Mouse (Mus musculus): ENCODE measurements around the gene Serpina16.
"Not testable (repeated sequence)": the region's sequence is repeated elsewhere in the genome, so short reads cannot be mapped to it uniquely, and the experiment has no call there.

Gene Serpina16

DNA sequence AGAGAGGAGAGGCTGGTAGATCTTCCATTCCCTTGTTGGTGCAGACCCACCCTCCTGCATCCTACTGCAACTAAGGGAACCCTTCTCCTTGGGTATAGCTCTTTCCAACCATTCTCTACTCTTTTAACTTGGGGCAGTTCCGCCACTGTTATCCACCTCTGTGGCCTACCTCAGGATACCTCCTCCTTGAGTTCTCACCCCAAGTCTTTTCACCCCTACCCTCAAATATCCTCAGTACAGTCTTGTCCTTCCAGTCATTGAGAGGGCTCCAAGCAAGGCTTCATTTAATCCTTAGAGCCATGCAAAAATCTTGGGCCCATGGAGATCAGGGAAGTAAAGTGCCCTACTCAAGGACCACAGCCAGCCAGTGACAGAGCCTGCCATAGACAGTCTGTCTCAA lies at the start of gene Serpina16:
TSS of gene Serpina16 (minus strand) at position 101 of the 400 bp plus-strand sequence.
- no peak for DNase-seq

DNA sequence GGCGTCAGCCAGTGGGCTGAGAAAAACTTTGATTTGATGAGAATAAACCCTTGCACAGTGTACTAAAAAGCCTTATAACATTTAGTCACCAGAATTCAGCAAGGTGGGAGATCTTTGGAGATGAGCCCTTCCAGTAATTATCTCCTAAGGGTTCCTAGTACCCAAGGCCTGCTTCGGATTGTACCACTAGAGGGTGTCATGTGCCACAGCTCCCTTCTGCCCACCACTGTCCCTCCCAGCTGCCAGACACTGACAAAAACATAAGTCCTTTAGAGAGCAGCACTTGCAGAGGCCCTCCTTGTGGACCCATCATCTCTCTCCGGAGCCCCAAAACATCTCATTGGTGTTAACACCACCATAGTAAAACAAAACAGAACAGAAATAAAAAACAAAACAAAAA lies 35.6 kb upstream of the Serpina16 start:
- DNase-seq, result peak; percentile 11 to 19

DNA sequence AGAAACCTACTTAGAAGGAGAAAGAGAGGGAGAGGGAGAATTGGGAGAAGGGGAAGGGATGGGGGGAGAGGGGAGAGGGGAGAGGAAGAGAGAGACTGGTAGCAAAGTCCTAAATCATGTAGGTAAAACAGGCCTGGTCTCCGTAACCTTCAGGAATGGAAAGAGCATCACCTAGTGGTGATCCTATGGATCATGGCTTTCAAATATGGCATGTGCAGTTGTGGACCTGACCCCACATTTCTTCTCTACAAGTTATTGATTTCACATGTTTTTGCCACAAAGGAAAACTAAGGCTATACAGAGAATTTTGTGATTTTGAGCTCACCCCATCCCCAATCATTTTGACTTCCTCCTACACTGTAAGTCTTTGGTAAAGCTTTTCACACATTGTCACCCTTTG lies 34.5 kb upstream of the Serpina16 start:
- DNase-seq, result peak in 1 of 2 experiments; percentile 11

DNA sequence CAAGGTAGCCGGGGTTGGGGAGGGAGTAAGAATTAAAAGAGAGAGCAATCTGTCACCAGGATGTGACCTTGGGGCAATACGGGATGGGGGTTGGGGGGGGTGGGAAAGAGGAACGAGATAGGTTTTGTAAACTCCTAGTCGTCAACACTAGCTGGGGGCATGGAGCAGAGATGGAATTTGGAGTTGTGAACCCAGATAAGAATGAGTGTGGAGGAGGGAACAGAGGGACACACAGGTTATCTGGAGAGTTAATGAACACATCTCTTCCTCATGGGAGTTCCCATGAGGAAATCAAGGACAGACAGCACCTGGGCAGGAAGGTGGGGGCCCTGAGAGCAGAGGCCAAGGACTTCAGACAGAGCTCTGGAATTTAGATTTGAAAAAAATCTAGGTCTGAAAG lies 30.2 kb upstream of the Serpina16 start:
- DNase-seq, result no peak

DNA sequence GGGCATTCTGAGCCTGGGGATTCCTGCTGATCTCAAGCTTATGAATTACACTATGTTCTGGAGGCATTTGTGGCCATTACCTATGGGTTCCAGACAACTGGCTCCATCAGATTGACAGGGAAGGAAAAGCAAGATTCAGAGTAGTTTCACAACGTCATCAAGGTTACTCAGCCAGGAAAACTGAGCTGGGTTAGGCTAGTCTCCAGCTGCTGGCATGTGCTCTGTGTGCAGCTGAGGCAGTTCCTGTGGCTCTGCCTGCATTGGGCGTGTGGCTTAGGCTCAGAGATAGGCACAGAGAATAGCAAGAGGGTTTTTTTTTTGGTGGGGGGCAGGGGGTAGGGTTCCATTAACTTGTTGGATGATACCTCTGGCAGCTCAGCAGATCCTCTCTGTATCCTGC lies 29.6 kb upstream of the Serpina16 start:
- peak in 1 of 2 experiments; percentile 7 for DNase-seq

DNA sequence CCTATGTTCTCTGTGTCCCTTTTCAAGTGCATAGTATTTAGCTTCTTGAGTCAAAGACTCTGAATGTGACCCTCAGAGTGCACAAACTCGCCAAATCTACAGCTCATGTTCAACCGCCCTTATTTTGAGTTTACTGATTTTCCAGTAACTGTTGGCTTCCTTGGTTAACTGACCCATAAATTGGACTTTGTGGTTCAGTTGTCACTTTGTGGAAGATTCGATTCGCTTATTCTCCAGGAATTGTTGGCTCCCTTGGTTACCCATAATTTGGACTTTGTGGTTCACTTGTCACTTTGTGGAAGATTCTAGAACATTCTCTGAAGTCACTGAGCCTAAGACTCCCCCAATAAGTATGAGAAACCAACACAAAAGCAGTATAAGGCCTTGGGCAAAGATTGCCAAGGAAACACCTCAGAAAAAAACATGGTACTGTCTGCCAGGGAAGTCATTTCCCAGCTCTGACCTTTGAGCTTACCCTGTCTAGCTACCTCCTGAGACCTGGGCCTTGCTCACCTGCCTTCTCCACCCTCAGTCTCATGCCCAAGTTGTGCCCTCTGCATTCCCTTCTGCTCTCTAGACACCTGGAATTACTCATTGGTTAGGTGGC lies 24.3 kb upstream of the Serpina16 start:
- DNase-seq, result no peak

DNA sequence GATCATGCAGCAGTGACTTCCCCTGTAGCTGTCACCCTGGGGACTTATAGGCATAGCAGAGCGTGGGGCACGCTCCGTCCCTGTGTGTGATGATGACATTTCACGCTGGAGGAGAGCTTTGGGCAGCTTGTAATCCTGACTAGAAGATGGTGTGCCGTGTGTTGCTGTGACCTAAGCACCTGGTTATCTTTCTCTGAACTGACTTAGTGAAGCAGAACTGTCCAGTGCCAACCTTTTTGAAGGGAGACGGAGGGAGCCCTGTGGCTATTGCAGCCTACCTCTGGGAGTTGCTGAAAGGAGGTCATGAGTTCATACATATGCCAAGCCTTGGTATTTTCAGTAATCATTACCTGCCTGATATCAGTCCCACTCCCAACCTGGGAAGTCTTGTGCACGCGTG lies 19.5 kb upstream of the Serpina16 start, which contains the start of gene Serpina1f:
TSS of gene Serpina1f (minus strand) at position 101 of the 400 bp plus-strand sequence.
- DNase-seq, result no peak

DNA sequence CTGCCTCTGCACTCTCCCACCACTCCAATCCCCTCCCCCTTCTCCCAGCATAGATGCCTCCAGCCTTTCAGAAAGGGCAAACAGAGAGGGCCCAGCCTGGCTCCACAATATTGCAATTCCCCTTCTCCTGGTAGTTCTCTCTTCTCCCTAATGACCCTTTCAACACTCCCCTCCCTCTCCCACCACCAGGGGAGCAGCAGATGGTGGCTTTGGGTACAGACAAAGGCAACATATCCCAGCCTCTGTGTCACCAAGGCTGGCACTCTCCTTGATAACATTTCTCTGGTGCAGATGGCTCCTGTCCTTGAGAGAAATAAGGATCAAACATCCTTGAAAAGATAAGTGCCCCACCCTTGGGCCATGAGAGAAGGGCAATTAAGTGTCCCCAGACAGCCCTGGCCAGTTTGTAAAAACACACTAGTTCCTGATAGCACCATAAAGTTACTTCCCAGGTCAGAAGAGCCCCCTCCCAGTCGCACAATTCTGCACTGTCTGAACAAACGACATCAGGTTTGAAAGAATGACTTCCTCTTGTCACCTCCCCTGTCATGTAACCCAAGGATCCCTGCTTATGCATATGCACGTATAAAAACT lies 12.4 kb upstream of the Serpina16 start:
- DNase-seq, result peak; percentile 19 to 31

DNA sequence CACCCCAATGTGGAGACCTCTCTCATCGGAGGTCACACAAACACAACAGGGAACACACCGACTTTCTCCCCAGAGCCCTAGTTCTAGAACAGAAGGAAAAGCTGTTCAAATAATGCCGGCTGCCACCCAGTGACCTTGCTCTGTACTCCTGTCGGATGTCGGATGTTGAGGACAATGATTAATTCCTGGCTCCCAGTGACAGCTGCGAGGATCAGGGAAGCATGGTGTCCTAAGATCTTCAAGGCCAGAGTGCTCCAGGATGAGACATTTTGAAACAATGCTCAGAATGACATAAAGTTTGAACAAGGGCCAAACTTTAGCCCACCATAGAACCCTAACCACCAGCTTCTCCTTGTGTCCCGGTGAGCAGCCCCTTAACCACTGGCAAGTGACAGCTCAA lies 11.1 kb upstream of the Serpina16 start:
- DNase-seq, result no peak

DNA sequence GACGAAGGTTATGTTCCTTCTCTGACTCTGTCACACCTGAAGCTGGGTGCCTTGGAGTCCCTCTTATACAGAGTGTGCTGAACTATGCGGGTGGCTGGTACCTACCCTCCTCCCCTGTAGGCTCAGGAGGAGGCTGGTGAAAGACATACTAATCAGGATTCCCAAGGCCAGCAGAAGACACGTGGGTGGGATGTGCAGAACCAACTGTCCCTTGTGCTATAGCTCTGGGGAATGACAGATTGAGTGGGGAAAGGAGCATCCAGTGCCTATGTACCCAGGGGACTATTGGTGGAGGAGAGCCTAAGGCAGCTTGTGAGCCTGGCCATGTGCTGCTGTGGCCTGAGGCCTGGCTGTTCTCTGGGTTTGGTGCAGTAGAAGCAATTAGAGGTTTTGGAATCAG lies 10.1 kb upstream of the Serpina16 start:
- DNase-seq, result no peak

DNA sequence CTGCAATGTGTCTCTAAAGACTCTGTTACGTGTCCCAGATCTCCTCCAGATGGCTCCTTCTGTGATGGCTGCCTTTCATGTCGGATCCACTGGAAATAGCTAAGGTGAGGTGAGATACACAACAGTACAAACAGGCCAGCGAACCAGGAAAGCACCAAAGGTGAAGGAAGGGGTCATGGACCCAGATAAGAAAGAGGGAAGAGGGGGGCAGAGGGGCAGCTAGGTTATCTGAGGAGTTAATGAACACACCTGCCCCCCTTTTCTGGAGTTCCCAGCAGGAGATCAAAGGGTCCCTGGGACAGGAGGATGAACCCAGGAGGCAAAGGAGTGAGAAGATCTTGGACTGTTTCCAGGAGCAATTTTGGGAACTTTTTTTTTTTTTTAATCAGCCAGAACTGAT lies 9.4 kb upstream of the Serpina16 start:
- no peak for DNase-seq

DNA sequence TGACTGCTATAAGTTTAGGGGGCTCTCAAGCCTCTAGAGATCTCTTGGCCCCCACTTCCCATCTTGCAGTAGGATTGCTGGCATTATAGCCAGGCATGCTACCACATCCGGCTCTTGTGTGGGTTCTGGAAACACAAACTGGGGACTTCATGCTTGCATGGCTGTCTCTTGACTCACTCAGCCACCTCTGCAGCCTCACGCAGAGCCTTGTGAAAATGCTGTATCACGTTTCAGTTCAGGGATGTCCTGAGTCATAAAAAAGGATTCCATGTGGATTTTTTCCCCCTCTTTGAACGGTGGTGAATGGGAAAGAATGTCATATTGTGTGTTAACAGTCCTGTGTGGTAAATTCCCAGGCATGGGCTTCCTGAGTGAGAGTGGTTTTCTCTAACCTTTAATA lies 7.8 kb upstream of the Serpina16 start:
- no peak for DNase-seq

DNA sequence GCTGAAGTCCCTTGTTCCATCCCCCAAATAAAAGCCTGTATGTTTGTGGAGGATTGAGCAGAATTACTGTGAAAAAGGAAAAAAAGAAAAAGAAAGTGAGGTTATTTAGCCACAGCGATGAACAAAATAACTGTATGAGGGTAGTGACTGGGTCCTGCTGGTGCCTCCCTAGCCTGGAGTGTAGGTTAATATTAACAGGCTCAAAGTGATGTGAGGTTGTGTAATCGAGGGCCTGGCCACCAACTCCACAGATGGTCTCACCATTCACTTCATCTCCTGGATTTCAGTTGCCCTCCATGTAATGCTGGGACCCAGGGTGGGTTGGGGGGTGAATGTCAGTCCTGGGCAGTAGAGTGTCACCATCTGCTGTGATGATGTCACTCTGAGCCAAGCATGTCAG lies 5.8 kb upstream of the Serpina16 start:
- DNase-seq, result peak in 1 of 2 experiments; percentile 5

DNA sequence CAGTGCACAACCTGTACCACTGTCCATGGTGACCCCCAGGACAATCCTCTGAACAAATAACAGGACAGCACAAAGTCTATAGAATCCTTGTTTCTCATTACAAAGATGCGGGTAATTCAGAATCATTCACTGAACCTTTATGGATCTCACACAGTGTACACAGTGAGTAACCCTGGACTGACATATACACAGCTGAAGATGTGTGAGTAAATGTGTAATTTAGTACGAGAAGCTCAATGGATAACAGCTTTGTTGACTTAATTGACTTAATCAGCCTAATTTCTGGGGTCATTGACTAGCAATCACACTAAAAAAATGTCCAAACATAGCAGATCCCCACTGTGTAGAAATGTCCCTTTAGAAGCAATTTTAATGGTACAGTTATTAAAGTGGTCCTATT lies 5.2 kb upstream of the Serpina16 start:
- DNase-seq, result no peak

DNA sequence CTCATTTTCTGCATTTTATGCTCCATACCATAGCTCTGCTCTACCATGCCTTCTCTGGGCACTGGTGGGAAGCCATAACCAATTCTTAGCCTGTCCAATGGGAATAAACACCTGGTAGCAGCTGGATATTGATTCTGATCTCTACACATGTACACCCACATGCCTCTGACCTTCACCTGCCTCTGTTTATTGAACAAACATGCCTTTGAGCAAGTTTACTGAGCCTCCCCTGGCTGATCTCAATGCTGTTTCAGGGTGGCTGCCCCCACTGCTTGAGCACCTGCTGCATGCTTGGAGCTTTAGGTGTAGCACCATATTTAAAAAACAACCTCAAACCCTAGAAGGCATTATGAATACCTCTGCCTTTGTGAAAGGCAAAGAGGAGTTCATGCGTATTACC lies 3.9 kb upstream of the Serpina16 start:
- not testable (repeated sequence) for DNase-seq

DNA sequence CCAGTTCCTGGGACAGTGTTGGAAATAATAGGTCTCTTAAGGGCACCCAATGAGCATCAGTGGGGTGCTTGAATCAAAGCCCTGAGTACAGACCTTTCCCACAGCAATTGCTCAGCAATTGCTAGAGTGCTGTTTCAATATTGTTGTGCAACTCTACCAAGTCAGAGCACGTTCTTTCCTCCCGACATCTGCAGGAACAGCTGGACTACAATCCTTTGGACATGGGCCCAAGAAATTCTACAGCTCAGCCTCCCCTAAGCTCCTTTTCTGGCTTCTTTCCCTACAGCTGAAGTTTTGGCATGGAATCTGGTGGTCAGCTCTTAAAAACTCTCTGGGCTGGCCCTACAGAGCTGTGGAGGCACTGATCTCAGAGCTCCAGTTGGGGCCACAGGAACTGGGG lies 2.8 kb downstream of the Serpina16 start:
- peak in 1 of 2 experiments; percentile 14 for DNase-seq

DNA sequence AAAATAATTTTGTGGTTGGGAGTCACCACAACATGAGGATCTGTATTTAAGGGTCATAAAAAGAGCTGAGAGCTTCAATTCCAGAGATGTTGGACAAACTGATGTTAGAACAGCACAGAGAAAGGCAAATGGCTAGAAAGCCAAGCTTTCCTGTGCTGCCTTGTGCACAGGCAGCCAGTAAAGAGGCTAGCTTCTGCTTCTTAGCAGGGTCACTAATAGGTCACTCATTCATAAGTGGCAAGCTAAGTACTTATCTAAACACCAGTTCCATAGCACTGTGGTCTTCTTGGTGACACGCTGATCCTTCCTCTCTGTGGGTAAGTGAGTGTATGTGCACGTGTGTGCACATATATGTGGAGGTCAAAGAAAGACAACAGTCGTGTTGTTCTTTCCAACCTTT lies 4.5 kb downstream of the Serpina16 start:
- DNase-seq, result no peak

DNA sequence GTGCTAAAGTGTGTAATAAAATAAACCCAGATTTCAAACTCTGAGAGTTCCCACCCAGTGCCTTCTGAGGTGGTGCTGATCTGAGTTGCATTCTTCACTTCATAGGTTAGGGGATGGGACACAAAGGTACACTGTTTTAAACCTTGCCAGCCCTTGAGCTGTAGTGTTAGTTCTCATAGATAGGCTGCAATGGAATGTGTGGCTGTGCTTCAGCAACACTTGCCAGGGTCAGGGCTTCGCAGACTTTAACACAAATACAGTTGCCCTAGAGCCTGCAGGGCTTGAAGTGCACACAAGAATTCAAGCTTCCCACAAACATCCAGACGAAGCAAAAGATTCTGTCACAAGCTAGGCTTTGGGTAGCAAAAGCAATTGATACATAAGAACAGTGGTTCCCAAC lies 5.0 kb downstream of the Serpina16 start:
- DNase-seq, result no peak

DNA sequence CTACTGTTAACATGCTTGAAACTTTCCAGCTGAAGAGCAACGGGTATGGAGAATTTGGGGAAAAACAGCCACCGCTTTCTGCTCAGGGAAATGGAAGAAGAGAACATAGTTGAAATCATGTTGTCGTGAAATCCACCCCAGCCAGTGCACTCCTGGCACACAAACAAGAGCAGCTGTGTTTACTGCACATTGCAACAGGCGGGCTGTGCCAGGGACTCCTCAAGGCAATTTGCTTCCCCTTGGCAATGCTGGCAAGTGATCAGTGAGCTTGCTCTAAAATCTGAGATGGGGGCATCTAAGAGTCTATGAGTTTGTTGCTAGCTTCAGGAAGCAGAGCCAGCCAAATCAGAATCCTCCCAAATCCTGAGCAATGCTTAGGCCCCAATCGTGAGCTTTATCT lies 5.6 kb downstream of the Serpina16 start:
- peak; percentile 60 to 71 for DNase-seq

DNA sequence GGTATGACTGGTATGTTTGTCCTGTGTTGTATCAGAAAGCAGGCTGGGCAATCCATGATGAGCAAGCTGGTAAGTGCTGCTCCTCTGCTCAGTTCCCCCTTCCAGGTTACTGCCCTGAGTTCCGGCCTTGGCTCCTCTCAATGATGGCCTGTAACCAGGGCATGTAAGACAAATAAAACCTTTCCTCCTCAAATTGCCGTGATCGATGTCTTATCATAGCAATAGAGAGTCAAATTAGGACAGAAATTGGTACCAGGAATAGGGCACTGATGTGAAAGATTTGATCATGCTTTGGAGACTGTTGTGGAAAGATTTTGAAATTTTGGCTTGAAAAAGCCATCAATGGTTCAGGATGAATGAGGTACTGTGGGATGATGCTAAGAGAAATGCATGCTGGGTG lies 10.7 kb downstream of the Serpina16 start:
- DNase-seq, result no peak

DNA sequence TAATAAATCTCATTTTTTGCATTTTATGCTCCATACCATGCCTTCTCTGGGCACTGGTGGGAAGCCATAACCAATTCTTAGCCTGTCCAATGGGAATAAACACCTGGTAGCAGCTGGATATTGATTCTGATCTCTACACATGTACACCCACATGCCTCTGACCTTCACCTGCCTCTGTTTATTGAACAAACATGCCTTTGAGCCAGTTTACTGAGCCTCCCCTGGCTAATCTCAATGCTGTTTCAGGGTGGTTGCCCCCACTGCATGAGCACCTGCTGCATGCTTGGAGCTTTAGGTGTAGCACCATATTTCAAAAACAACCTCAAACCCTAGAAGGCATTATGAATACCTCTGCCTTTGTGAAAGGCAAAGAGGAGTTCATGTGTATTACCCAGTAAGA lies 13.9 kb downstream of the Serpina16 start:
- DNase-seq, result not testable (repeated sequence)

DNA sequence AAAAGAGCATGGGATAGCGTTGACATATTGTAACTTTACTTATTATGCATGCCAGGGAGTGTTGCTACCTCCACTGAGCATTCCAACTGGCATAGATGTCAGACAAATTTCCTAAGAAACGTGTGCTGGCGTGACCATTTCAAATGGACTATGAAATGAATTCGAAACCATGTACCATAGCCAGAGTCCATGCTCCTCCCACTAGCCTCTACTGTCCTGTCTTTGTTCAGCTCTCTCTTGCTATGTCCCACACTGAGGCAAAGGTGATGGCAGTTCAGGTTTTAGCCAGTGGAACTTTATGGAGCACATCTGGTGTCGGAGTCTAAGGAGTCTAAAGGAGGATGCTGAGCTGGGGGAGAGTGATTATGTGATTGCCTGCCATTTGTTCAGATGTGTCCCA lies 15.9 kb downstream of the Serpina16 start:
- DNase-seq, result no peak

DNA sequence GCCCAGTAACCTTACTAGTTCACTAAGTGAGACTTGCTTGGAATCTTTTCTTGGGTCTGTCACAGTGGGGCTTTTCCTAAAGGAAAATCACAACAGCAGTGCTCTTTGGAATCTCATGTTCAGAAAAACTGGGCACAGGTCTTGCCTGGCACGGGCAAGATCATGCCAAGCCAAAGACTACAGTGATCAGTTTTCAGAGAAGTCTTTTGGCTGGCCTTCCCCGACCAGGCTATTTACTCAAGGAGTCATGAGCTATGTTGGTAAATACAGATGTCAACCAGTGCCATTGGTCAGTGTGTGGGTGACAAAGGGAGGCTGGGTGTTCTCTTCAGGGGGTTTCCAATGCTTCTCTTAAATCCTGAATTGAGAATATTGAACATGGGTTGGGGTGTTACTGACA lies 16.8 kb downstream of the Serpina16 start:
- DNase-seq, result peak; percentile 5 to 12

DNA sequence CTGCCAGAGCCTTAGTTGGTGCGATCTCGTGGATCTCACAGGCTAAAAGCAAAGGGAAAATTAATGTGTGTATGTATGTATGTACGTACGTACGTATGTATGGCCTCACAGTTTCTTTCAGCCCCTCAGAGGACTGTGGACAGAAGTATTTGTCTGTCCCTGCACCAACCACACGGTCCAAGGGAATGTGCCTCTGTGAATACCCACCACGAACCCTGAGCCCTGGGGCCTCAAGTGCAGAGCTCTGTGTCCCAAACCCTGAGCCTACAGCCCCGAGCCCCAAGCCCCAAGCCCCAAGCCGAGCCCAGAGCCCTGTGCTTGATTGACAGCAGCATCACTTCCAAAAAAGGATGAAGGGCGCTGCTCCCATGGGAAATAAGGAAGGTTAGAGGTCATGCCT lies 17.9 kb downstream of the Serpina16 start:
- DNase-seq, result no peak

All from cerebellum, postnatal 10 days (tissue).